Mouse (Mus musculus) myocyte (in vitro differentiated cells): ENCODE data around the gene Bcas3.

Experiments used
- MAX ChIP-seq: IDR thresholded peaks from one replicate; pipeline ENCODE4 v1.6.1; 2011; ENCODE audit warnings: low read depth, mild to moderate bottlenecking, control low read depth
- MYOD1 ChIP-seq, 3 experiments: IDR thresholded peaks; one replicate each; pipeline ENCODE4 v1.6.1; 2011; ENCODE audit warnings: control low read depth in 2 of 3, low read depth in 2 of 3, mild to moderate bottlenecking in 2 of 3, moderate library complexity in 1 of 3; ENCODE audit not compliant: insufficient read length in 2 of 3, control insufficient read depth in 1 of 3
- MYOG ChIP-seq, 3 experiments: IDR thresholded peaks; one replicate each; pipeline ENCODE4 v1.6.1; 2011; ENCODE audit warnings: control low read depth in 2 of 3, low read depth in 2 of 3, mild to moderate bottlenecking in 2 of 3; ENCODE audit not compliant: insufficient read length in 2 of 3, control insufficient read depth in 1 of 3, insufficient read depth in 1 of 3
- POLR2A ChIP-seq: IDR thresholded peaks from one replicate; pipeline ENCODE4 v1.6.1; 2011; ENCODE audit warnings: low read depth, mild to moderate bottlenecking, control low read depth, moderate library complexity; ENCODE audit not compliant: insufficient read length
- POLR2AphosphoS2 ChIP-seq: IDR thresholded peaks from one replicate; pipeline ENCODE4 v1.6.1; 2011; ENCODE audit warnings: low read depth, control low read depth; ENCODE audit not compliant: insufficient read length
- REST ChIP-seq: IDR thresholded peaks from one replicate; pipeline ENCODE4 v1.6.1; 2011; ENCODE audit warnings: mild to moderate bottlenecking, control low read depth, moderate library complexity; ENCODE audit not compliant: insufficient read depth, insufficient read length
- SRF ChIP-seq: IDR thresholded peaks from one replicate; pipeline ENCODE4 v1.6.1; 2011; ENCODE audit warnings: low read depth; ENCODE audit not compliant: control insufficient read depth, insufficient read length
- TCF12 ChIP-seq: IDR thresholded peaks from one replicate; pipeline ENCODE4 v1.6.1; 2011; ENCODE audit warnings: mild to moderate bottlenecking, control low read depth; ENCODE audit not compliant: poor library complexity, insufficient read depth, severe bottlenecking
- USF1 ChIP-seq: IDR thresholded peaks from one replicate; pipeline ENCODE4 v1.6.1; 2011; ENCODE audit warnings: low read depth, mild to moderate bottlenecking, control low read depth, moderate library complexity

DNA sequence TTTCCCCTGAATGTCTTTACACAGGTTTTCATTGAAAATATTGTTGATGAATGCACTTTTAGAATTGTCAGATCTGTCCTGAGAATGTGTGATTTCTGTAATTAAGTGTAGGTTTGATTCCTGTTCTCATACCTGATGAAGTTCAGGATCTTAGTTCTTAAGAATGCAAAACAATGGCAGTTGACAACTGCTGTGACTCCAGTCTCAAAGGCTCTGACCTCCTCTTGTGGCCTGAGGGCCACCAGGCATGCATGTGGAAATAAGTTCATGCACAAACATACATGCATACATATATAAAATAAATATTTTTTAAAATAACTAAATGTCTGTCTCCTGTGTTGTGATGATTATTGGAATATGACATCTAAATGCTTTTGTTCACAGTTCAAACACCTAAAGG lies 246.3 kb downstream of the Bcas3 start:
- TF ChIP-seq POLR2A = no peak
- TF ChIP-seq USF1 = no peak
- no peak for TF ChIP-seq MYOD1 (IDR thresholded peaks at IDR 0.05; ENCODE audit: control insufficient read depth in 1 of 3, insufficient read length in 2 of 3, low read depth in 2 of 3)
- TF ChIP-seq TCF12 = no peak
- no peak for TF ChIP-seq MAX
- no peak for TF ChIP-seq REST
- TF ChIP-seq SRF = no peak
- no peak for TF ChIP-seq POLR2AphosphoS2
- no peak for TF ChIP-seq MYOG (IDR thresholded peaks at IDR 0.05; ENCODE audit: control insufficient read depth in 1 of 3, insufficient read depth in 1 of 3, insufficient read length in 2 of 3, low read depth in 2 of 3)
